Mouse (Mus musculus) cerebellum, adult 2 months (tissue): ENCODE measurements around the gene Rnf151.

Source experiments
- CTCF ChIP-seq: fragments of 200-500 bp; IDR thresholded peaks from 2 replicates; pipeline ENCODE4 v1.5.1; 2011; ENCODE audit warnings: low read depth, mild to moderate bottlenecking, control low read depth, low read length, moderate library complexity, borderline replicate concordance; ENCODE audit not compliant: insufficient read depth
- POLR2A ChIP-seq: fragments of 200-500 bp; IDR thresholded peaks from 2 replicates; pipeline ENCODE4 v1.6.1; 2011; ENCODE audit warnings: low read length, control low read depth, borderline replicate concordance; ENCODE audit not compliant: insufficient read depth

DNA sequence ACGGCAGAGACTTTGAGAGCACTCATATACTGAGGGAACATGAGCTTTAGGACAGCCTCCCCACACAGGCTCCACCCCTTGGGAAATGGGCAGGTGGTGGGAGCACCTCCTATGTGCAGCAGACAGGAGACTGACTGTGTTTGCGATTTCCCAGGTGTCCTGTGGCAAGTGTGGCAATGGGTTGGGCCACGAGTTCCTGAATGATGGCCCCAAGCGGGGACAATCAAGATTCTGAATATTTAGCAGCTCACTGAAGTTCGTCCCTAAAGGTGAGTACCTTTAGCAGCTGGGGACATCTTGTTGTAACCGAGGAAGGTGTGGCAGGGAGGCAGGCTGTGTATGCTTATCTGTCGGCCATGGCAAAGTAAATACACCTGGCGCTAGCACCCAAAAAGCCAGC, 22.1 kb upstream of the Rnf151 start:
- TF ChIP-seq POLR2A: no peak
- no peak for TF ChIP-seq CTCF
